Mouse (Mus musculus): Measurements from ENCODE around the gene Rab3c.

Rab3c gene

DNA sequence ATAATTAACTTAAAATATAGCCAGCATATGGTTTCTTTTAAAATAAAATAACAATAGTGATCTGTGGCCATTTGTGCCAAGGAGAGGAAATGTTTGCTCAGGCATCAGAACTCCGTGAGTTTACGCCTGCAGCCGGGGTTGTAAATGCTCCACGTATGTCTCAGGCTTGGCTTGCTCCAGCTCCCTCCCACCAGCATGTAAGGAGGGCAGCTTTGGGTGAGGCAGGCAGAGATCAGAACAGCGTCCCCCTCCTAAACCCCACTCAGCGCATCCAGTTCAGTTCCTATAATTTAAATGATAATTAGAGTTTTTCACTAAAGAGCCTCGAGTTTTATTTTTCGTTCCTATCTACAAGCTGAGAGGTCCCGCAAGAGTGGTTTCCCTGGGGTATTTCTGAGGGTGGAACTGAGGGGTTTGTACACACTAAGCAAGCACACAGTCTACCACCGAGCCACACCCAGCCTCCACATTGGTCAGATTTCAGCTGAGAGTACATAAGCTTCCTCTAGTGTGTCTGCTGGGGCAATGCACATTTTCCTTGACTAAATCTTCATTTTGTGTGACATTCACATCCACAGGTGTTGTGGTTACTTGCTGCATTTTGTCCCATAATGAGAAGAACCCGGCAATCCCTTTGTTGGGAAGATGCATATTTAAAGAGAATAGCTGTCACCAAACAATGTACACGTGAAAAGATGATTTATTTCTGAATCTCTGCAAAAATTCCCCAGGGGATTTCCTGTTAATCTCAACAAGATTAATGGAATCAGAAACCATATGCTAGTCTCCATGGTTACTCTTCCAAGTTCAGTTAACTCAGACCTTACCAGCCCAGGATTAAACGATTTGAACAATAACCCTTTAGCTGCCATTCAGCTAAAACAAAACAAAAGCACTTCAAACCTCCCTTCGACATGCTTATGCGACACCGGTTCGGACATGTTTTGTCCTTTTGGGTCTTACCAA lies 186.8 kb downstream of the Rab3c start:
- no peak for DNase-seq (ENCODE audit: low spot score in 2 of 2)

DNA sequence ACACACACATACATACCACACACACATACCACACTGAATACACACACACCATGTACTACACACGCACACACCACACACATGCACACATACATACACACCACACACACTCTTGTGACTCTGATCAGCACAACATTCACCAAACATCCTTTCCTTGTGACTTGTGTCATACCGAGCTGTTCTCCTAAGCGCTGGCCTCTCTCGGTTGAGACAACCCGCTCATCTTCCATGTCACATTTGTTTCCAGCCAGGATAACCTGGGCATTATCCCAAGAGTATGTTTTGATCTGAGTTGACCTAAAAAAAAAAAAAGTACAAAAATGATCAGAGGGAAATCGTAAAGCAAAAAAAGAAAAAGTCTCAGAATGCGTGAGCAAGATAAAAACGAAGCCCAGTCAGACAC lies 196.8 kb downstream of the Rab3c start:
- no peak for DNase-seq (ENCODE audit: low spot score in 2 of 2)

DNA sequence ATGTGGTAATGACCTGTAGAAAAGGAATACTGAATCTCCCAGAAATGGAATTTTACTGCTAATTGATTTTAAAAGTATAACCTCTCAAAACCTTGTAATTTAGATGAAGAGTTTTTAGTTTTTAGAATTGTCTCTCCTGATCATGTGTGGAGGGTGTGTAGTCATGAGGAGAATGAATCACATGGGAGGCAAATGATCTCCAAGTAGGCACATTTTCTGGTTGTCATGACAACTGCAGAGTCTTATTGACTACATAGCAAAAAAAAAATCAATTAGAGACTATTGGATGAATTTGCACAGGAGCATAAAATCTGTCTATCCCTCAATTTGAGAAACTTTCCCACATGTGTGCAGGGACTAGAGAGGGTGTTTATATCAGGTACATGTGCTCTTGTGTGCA lies 199.6 kb downstream of the Rab3c start:
- no peak for DNase-seq (ENCODE audit: low spot score in 2 of 2)

DNA sequence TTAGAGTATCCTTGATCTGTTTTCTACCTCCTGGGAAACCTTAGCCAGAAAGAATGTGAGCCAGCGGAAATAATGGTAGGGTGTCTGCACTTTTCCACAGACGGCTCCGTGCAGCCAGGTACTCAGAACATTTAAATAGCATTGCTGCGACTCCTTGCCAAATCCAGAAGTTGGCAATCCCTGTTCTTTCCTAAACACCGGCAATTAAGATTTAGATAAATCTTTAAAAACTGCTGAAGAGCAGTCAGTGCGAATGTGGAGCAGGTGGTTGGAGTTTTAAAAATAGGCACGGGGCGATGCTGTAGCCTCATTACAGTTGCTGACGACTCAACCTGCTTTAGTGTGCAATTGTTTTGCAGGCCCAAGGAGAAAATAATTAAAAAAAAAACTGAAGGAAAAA lies 205.2 kb downstream of the Rab3c start:
- DNase-seq (ENCODE audit: low spot score in 2 of 2) = no peak

DNA sequence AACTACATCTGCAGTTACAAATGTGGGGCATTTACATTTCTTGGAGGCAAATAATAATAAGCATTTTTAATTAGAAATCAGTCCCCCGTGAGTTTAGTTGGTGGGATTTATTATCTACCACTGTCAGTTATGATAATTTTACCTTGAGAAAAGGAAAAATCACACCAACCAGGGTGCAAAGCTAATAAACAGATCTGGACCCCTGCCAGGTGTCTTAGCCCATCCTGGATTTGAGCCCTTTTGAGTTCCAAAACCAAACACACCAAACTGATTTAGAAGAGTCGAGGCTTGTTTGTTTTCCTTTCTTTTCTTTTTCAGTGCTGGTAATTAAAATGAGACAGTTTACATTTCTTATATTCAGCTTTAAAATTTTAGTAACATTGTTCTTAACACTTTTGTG lies 206.6 kb downstream of the Rab3c start:
- DNase-seq (ENCODE audit: low spot score in 2 of 2) = no peak

DNA sequence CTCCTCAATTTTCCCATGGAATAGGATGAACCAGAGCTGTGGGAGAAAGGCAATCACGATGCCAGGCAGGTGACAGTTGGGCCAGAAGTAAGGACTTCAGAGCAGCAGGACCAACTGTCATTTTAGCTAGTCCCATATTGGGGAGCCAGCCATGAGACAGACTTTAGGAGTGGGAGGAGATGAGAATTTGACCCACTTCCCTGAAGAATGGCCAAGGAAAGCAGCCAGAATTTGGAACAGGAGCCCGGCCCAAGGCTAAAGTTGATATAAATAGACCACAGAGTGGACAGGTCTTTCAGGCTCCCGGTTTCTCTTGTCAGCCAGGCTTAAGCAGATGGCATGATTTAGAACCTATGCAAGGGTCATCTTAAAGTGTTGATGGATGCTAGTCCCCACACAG lies 213.6 kb downstream of the Rab3c start:
- no peak for DNase-seq (ENCODE audit: low spot score in 2 of 2)

DNA sequence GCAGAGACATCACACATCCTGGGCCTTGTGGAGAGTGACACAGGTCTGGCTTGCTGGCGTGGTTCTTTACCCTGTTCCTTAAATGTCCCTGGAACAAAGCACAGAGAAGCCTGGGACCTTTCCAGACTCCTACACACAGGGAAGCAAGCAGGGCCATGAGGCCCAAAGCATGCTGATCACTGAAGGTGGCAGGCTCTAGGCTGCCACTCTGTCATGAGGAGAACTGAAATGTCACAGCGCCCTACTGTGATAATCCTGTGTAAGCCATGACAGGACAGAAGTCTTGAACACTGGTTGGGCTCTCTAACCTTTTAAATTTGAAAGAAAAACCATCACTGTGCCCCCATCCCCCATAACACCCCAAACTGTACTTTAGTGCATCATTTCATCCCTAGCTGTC lies 214.1 kb downstream of the Rab3c start:
- DNase-seq (ENCODE audit: low spot score in 2 of 2) = no peak

DNA sequence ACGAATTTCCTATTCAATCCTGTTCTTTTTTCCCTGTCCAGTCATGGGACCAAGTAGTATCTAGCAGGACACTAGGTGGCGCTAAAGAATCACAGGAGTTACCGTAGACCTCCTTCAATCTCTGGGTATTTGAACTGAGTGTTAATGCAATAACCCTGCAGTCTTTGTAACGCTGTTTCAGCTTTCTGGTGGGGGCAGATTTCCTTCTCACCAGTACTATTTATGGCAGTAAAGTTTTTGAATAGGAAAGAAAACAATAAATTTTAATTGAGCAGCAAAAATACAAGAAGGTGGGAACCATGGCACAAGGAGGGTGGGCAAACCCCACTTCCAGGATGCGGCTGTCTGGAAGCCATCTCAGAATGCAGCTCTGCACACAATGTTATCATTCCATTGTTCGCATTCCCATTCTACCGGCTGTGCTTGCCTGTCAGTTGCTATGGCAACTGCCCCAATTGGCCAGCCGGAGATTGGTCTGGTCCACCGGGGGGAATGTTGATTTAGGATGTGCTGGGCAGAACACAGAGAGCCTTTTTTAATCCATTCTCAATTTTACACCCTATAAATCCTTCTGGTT lies 217.9 kb downstream of the Rab3c start:
- DNase-seq (ENCODE audit: low spot score in 2 of 2) = peak; percentile 29 to 62

DNA sequence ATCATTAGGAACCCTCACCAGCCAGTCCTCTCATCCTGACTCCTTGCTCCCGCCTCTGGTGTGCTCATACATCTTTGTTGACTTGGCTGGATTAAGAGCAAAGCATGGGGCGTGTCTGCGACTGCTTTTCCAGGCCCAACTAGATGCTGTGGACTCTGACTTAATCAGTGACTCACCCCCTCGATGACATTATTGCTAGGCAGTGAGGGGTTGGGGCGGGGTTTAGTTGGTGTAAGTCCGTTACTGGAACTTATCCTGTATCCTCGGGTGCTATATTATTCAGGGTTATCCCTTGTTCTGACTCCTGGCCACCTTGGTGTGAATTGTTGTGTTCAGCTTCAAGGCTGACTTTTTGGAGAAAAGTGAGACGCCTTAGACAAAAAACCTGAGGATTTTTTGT lies 218.5 kb downstream of the Rab3c start:
- DNase-seq (ENCODE audit: low spot score in 2 of 2) = no peak

DNA sequence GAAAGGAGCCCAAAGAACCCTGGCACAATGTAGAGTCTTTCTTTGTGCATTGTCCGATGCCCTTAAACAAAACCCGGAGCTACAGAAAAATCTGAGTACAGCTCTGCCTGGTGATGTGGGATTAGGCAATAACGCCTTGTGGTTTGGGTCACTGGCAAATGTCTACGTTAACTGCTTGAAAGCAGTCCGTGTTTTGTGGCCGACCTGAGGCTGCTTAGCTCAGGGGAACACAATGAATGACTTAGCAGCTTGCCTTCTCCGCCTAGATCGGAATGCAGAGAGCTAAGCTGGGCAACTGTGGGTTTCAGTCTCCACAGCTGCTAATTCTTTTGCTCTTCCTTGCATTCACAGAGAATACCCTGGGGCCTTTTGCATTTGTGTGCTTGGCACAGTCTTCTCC lies 226.3 kb downstream of the Rab3c start:
- no peak for DNase-seq (ENCODE audit: low spot score in 2 of 2)

DNA sequence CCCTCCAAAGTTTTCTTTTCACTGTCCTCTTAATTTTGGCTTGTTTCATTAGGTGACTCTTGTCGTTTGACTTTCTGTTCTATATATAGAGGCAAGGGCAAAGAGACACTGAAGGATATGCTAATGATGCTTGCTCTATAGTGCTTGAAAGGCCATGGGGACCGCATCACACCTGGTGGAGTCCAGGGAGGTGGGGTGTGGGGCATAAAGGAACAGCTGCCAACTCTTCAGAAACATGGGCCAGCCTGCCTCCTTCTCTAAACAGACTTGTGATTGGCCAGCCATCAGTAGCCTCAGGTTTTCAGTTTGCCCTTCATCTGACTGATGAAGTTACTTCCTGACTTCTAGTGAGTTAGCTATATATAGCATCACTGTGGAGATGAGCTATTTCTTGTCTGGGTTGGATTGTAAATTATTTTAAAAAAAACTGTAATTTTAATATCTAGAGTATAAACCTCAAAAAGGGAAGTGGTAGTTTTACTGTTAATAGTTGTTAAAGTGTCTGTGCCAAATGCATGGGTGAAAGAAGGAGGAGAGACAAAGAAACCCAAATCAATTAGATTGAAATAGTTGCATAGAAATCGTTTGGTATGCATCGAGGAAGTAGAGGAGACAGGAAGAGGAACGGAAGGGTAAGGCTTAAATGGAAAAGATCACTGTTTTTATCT lies 231.9 kb downstream of the Rab3c start:
- no peak for DNase-seq (ENCODE audit: low spot score in 2 of 2)

DNA sequence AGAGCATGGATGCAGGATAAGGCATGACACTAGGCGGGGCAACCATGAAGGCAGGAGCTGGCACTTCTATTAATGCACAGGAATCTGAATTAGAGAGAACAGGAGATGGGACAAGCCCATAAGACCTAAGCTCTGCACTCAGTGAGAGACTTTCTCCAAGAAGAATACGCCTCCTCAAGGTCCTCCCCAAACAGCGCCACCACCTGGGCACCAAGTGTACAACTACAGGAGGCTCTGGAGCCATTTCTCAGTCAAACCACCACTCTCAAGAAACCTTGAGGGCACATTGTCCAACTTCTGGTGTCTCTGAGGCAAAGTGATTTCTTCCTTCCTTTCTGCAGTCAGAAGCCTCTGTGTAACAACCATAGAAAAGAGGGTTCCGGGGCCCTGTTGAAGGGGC lies 236.4 kb downstream of the Rab3c start:
- DNase-seq (ENCODE audit: low spot score in 2 of 2) = no peak

DNA sequence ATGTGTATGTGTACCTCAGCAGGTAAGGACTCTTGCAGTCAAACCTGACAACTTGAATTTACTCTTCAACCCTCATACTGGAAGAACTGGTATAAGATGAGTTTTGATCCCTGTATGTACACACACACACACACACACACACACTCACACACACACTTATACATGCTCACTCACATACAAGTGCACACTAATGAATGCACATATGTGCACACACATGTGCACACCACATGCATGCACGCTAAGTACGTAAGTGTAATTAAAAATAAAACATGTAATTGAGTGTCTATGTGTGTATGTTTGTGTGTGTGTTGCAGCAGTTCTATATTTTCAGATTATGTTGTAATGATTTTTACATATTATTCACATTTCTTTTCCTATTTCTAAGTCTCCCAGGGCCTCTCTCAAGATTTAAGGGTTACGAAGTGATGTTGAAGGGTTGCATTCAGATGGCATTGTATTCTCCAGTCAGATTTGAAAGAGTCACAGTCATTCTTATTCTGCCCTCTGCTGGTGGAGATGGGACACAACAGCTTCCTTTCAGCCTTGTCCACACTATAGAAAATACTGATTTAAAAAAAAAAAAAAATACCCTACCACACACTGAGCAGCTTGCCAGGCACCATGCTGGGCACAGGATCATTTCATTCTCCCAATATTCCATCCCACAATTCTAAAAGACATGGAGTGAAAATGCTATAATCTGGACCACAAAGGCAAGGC lies 240.9 kb downstream of the Rab3c start:
- peak in 1 of 2 experiments; percentile 38 for DNase-seq (ENCODE audit: low spot score in 2 of 2)

DNA sequence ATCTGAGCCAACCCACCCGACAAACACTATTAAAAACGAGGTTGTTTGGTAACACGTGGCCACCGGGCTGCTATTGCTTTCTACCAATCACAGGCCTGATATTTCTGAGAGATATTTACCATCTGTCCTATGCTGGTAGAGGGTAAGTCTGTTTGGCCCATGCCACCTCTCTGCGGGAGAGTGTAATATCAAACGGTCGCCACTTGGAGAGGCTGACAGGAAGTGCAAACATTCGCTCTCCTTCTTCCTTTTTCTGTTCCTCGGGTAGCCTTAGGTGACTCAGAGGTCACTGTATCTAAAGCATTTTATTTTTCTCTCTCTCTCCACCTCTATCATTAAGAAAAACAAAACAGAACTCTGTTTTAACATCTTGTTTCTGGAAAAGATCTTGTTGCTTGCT lies 241.6 kb downstream of the Rab3c start:
- DNase-seq (ENCODE audit: low spot score in 2 of 2) = no peak

DNA sequence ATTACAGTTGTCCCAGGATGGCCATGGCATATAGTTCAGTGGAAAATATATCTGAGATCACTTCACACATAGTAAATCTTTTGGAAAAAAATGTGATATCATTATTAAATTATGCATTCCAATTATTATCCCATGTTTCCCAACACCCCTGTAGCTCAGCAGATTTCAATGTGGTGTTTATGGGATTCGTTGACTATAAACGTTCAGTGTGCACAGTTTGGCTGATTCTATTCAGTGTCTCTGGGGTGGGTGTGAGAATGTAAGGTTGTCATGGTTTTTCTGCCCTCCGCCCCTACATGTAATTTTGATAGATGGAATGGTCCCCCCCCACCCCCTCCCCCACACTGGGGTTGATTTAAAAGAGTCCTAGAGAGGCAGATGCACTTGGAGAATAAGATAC lies 242.3 kb downstream of the Rab3c start:
- no peak for DNase-seq (ENCODE audit: low spot score in 2 of 2)

DNA sequence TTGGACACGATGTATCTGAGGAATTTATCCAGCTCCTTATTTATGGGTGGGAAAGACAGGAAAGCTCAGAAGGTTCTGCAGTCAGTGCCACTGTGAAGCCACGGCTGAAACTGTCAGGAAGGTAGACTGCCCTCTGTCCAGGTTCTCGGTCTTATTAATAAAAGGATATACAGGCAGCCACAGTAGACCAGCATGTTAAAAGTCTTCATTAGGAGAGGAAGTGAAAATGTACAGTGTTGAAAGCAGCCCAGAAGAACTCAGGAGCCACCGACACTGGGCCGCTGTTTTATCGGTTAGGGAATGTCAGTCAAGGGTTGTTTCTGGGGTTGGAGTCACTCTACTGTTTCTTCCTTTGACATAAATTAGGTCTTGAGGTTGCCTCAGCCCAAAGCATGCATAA lies 245.9 kb downstream of the Rab3c start:
- no peak for DNase-seq (ENCODE audit: low spot score in 2 of 2)

DNA sequence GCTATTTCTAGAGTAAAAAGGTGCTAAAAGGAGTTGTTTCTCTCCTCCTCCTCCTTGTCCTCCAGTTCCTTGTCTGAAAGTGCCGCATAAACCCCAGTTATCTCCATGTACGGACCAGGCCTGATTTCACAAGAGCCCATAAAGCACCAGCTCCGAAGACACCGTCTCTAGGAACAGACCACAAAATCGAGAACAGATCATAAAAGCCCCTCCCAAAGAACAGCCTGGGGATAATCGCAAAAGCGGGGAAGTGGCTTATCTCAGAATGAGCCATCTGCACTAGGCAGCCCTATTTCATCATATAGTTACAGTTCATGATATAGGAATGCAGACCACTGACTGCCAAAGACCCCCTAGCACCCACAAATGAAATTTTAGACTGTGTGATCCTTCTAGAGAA lies 246.8 kb downstream of the Rab3c start:
- no peak for DNase-seq (ENCODE audit: low spot score in 2 of 2)

DNA sequence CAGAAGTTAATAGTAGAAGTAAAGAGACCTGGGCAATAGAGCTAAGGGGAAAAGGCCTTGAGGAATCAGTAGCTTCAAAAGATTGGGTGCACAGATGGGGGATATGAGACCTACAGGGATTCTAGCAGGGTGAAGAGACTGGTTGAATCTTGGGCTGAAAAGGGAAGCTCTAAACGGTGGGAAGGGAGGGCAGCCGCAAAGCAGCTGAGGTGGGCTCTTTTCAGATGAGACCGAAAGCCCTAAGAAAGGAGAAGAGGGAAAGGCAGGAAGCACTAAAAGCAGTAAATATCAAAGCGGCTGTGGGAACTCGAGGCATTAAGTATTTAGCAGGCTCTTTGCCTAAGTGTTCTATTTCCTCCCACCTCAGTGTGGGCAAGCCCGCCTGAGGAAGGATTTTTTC lies 248.9 kb downstream of the Rab3c start:
- DNase-seq (ENCODE audit: low spot score in 2 of 2) = no peak

DNA sequence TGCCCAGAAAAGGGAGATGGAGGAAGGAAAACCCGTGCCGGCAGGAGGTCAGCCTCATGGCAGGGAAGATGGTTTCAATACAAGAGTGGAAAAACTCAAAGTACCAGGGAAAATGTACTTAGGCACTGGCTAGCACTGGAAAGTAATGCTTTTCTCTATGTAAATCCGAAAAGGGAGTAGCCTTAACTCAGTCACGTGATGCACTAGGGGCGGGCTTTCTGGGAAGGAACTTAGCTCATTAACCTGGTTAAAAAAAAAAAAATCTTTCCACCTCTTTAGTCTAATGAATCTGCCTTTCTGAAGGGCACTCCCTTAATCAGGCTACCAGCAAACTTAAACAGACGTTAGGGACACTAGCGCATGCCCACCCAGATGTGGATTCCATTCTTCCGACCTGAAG lies 249.7 kb downstream of the Rab3c start:
- DNase-seq (ENCODE audit: low spot score in 2 of 2) = no peak

DNA sequence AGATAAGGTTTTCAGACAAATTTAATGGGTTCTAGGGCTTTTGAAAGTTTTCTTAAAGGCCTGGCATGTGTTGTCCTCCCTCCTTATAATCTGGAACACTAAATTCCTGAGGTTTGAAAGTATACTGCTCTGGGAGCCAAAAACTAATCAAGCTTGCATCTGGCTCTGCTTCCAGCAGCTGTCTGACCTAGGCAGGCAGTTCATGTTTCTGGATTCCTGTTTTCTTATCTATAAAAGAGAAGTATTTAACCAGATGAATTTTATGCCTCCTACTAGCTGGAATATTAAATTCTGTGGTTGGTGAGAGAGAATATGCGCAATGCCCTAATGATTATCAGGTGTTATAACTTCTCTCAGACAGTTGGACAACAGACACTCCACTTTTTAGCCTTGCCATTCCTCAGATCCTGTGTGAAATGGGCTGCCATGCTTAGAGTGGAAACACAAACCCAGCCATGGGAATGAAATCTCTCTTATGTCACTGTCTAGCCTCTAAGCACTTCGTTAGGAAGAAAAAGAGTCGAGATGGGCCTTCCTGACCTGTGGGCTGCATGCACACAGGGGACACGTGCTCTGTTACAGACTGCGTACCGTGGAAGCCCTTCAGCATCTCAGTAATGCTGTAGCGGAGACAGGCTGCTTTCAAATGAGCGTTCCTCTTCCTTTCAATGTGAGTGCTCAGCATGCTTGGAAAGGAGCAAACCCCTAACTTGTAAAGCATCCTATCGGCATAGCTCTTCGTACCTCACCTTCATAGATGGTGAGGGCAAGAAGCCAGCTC lies 256.2 kb downstream of the Rab3c start:
- no peak for DNase-seq (ENCODE audit: low spot score in 2 of 2)

DNA sequence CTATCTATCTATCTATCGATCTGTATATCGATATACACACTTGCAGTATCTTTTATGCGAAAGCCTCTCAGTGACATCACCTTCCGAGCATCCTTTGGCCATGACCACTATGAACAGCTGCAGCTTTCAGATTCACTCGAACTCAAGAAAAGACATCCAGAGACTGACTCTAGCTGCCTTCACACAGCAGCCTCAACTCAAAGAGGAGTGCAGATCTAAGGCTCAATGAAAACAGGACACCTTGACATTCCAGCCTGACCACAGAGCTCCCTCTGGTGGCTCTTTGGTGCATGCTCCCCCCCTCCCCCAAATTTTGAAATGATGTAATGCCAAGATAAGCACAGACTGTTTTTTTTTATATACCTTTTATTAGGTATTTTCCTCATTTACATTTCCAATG lies 257.8 kb downstream of the Rab3c start:
- DNase-seq (ENCODE audit: low spot score in 2 of 2) = no peak
